Mouse (Mus musculus) adrenal gland (tissue): ENCODE measurements around the gene Higd1c.

Experiments
- intact Hi-C: fragments of 180-260 bp; cut with DNase I; formaldehyde crosslinking; loops from one replicate; pipeline ENCODE4 v1.15.1; 2025

Gene Higd1c

GRCm38 (mm10) chr15:100429959-100430565 lies 65.7 kb downstream of the Higd1c start:
- intact Hi-C loops = no loop called here

- intact Hi-C loops = no loop called here
These were observed 68.9 kb downstream of the Higd1c start for GRCm38 (mm10) chr15:100433234-100433633.
